Mouse (Mus musculus) liver, embryonic 14.5 days (tissue): ENCODE measurements around the gene Sh3gl1.

Experiments
- CTCF ChIP-seq: IDR thresholded peaks from 2 replicates; pipeline ENCODE4 v1.5.1; 2016; ENCODE audit warnings: antibody characterized with exemption, low read depth, control low read depth
- EP300 ChIP-seq: IDR thresholded peaks from 2 replicates; pipeline ENCODE4 v1.6.1; 2016; ENCODE audit warnings: antibody characterized with exemption, low read depth

- TF ChIP-seq CTCF (no peak), EP300 (no peak)
These were observed 32.6 kb upstream of the Sh3gl1 start for GRCm38 (mm10) chr17:56069066-56069465.
